Mouse (Mus musculus) liver, embryonic 14.5 days (tissue): ENCODE results near the gene Lep. TPM values are rescaled to one million over a fixed set of nuclear protein-coding genes. Genes with fewer than 3 reads are reported as not detected.

ENCODE experiments used
- ATAC-seq: fragments of 200-750 bp; cut with Nextera tagmentation; 2 replicates; pipeline ENCODE4 v1.8.0; 2017; ENCODE audit warnings: moderate number of reproducible peaks, mild to moderate bottlenecking, moderate library complexity; ENCODE audit not compliant: insufficient read depth
- DNase-seq, 3 experiments: peaks; one replicate each; pipeline ENCODE4 v3.0.0-alpha.2; 2012 to 2013; ENCODE audit warnings: low read depth in 3 of 3, low spot score in 3 of 3
- H3K27ac ChIP-seq: fragments of 300-500 bp; sonication (generic); 2 replicates; pipeline ENCODE4 v1.5.1; 2014; ENCODE audit warnings: moderate library complexity, mild to moderate bottlenecking, control low read depth, inconsistent platforms
- H3K27me3 ChIP-seq: fragments of 300-500 bp; sonication (generic); 2 replicates; pipeline ENCODE4 v1.6.1; 2014; ENCODE audit warnings: mild to moderate bottlenecking, low read length, moderate library complexity; ENCODE audit not compliant: control insufficient read depth, insufficient read depth
- H3K36me3 ChIP-seq: fragments of 300-500 bp; sonication (generic); replicated peaks from 2 replicates; pipeline ENCODE4 v1.6.1; 2014; ENCODE audit warnings: low read depth; ENCODE audit not compliant: control insufficient read depth, insufficient read depth
- H3K4me1 ChIP-seq, 2 experiments: fragments of 200-500 bp in 1 of 2; fragments of 300-500 bp in 1 of 2; sonication (generic) in 1 of 2; replicated peaks; 2 replicates each; pipeline ENCODE4 v1.6.1; 2012 to 2014; ENCODE audit warnings: antibody characterized with exemption in 1 of 2, inconsistent platforms in 1 of 2, low read length in 1 of 2; ENCODE audit not compliant: control insufficient read depth in 2 of 2, insufficient read depth in 2 of 2
- H3K4me2 ChIP-seq: fragments of 300-500 bp; sonication (generic); 2 replicates; pipeline ENCODE4 v1.6.1; 2014; ENCODE audit warnings: low read depth, mild to moderate bottlenecking, control low read depth, moderate library complexity
- H3K4me3 ChIP-seq, 2 experiments: fragments of 200-500 bp in 1 of 2; fragments of 300-500 bp in 1 of 2; sonication (generic) in 1 of 2; 2 replicates each; pipeline ENCODE4 v1.5.1; 2012 to 2014; ENCODE audit warnings: low read depth in 2 of 2, low read length in 2 of 2, mild to moderate bottlenecking in 2 of 2, control low read depth in 1 of 2, inconsistent platforms in 1 of 2, moderate library complexity in 1 of 2; ENCODE audit not compliant: insufficient read depth in 1 of 2
- H3K9ac ChIP-seq: fragments of 300-500 bp; sonication (generic); replicated peaks from 2 replicates; pipeline ENCODE4 v1.6.1; 2014; ENCODE audit warnings: mild to moderate bottlenecking, control low read depth, moderate library complexity
- H3K9me3 ChIP-seq: fragments of 300-500 bp; sonication (generic); 2 replicates; pipeline ENCODE4 v1.6.1; 2016; ENCODE audit warnings: low read length, mixed read lengths; ENCODE audit not compliant: control insufficient read depth
- CTCF ChIP-seq: IDR thresholded peaks from 2 replicates; pipeline ENCODE4 v1.5.1; 2016; ENCODE audit warnings: antibody characterized with exemption, low read depth, control low read depth
- EP300 ChIP-seq: IDR thresholded peaks from 2 replicates; pipeline ENCODE4 v1.6.1; 2016; ENCODE audit warnings: antibody characterized with exemption, low read depth
- WGBS: fragments of 180-500 bp; shearing (Covaris S2); extraction: QIAGEN DNeasy Blood & Tissue Kit; methylation state at CpG from one replicate; pipeline ENCODE4 v1.1.7; 2014; ENCODE audit not compliant: insufficient replicate concordance; 5-methylcytosine and 5-hydroxymethylcytosine counted together
- polyA plus RNA-seq, 2 experiments: library from polyadenylated mRNA; depleted of rRNA in 1 of 2; stranded (reverse) in 1 of 2; unstranded in 1 of 2; fragments of >200 nt; fragmentation: Nextera tagmentation in 1 of 2; extraction: Ambion mirVana in 1 of 2; gene quantifications; 2 replicates each; pipeline versions ENCODE4 v1.2.1 to v1.2.3; 2012 to 2014

The Lep gene
- polyA plus RNA-seq, 2 experiments, result not detected

DNA sequence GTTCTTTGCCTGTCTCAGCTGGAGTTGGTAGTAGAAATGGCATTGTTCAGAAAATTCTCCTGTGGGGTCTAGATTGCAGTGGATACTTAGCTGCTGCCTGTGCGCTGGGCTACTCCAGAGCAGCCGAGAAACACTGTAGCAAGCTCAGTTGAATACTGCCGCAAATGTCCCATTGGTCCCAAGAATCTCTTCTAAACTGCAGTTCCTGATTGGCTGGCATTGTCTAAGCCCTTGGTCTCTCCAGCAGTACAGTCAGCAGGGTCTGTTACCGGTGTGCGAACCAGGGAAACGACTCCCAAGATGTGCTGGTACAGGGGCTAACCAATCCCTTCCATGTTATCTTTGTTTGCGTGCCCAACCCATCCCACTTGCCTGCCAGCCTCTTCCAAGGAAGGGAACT lies 32.2 kb downstream of the Lep start:
- Histone ChIP-seq H3K4me1 (no peaks in the 10 kb centered on the region), H3K36me3 (no peaks in the 10 kb centered on the region), H3K4me2 (no peak overlapping the region), H3K27me3 (no peaks in the 10 kb centered on the region), H3K9me3 (no peaks in the 10 kb centered on the region), H3K9ac (no peak overlapping the region), H3K27ac (no peak overlapping the region), H3K4me3 (no peak overlapping the region)
- no peak for TF ChIP-seq CTCF
- TF ChIP-seq EP300, result no peak
- ATAC-seq, result no peak
- DNase-seq, result no peak
- WGBS, result 80% methylated on average over 7 of the region's 7 CpGs

DNA sequence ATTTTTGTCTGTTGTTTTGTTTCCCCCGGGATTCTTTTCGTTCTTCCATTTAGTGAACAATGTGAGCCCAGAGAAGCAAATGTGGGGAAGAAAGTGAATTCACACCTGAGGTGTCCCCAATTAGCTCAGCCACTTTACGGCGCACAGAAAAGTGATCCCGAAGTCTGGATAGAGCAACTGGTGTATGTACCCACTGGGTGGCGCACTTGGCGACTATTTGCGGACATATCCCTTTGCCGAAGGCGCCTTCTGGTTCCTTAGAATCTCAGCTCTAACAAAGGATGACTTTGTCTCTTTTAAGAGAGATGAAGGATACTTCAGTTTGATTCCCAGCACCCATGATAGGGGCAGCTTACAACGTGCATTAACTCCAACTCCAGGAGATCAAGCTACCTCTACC lies 32.9 kb downstream of the Lep start:
- WGBS, result 46% methylated on average over 11 of the region's 11 CpGs
- H3K4me1 ChIP-seq, result no peaks in the 10 kb centered on the region
- H3K9me3 ChIP-seq, result no peaks in the 10 kb centered on the region
- H3K27ac ChIP-seq, result no peak overlapping the region
- H3K27me3 ChIP-seq, result no peaks in the 10 kb centered on the region
- H3K9ac ChIP-seq, result no peak overlapping the region
- no peak overlapping the region for H3K4me3 ChIP-seq
- ATAC-seq (no peak), DNase-seq (no peak)
- TF ChIP-seq EP300 (no peak), CTCF (no peak)
- no peak overlapping the region for H3K4me2 ChIP-seq
- no peaks in the 10 kb centered on the region for H3K36me3 ChIP-seq

DNA sequence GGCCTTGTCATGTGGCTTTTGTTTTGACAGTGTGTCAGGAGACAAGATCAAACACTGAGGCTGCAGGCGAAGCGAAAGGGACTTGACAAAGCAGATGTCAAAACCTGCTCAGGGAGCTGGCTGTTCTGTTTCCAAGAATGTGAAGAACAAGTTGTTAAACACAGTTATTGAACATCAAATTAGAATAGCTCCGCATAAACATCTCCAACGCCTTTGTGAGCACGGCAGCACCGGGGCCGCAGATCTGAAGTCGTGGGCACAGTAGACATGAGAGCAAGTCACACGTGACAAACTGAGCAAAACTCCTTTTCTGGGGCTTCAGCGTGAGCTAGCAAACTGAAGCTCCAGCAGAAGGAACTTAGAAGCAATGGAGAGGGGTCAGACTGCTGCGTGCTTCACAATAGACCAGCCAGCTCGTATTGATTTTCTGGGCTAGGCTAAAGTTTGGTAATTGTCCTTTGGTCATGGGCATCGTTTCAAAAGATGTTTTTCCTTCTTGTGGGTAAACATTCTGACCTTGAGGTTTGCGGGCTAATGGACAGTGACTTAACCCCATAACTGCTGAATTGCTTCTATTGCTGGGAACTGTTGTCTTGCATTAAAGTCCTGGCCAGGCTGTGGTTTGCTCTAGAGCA lies 39.6 kb downstream of the Lep start:
- ATAC-seq (no peak), DNase-seq (no peak)
- H3K36me3 ChIP-seq, result no peaks in the 10 kb centered on the region
- no peak overlapping the region for H3K4me2 ChIP-seq
- H3K9ac ChIP-seq, result no peak overlapping the region
- no peaks in the 10 kb centered on the region; a peak in 1 of 4 replicates for H3K4me1 ChIP-seq
- no peaks in the 10 kb centered on the region for H3K9me3 ChIP-seq
- no peaks in the 10 kb centered on the region for H3K27me3 ChIP-seq
- H3K27ac ChIP-seq, result no peak overlapping the region
- no peak overlapping the region for H3K4me3 ChIP-seq
- no peak for TF ChIP-seq CTCF
- TF ChIP-seq EP300, result no peak
- 55% methylated on average over 14 of the region's 14 CpGs for WGBS

DNA sequence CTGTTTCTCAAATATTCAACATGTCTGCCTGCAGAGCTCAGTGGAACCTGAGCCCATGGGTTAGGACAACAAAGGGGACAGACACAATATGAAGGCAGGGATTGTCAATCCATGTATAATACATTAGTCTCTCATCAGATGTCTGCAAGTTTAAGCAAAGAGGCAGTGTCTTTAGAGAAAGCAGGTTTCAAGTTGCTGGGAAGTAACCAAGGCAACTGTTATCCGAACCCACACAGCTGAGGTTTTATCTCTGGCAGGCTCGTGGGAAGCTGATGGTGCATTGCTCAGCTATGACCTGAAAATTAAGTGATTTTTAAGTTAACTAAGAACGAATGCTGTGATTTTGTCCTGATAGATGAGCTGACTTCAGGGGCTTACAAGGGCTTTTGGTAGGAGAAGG lies 40.4 kb downstream of the Lep start:
- ATAC-seq (no peak), DNase-seq (no peak)
- TF ChIP-seq EP300 (no peak), CTCF (no peak)
- Histone ChIP-seq H3K4me2 (no peak overlapping the region), H3K27me3 (no peaks in the 10 kb centered on the region), H3K36me3 (no peaks in the 10 kb centered on the region), H3K4me3 (no peak overlapping the region), H3K9me3 (no peaks in the 10 kb centered on the region), H3K9ac (no peak overlapping the region), H3K27ac (no peak overlapping the region), H3K4me1 (no peaks in the 10 kb centered on the region; a peak in 1 of 4 replicates)
- 31% methylated on average over 3 of the region's 3 CpGs for WGBS

DNA sequence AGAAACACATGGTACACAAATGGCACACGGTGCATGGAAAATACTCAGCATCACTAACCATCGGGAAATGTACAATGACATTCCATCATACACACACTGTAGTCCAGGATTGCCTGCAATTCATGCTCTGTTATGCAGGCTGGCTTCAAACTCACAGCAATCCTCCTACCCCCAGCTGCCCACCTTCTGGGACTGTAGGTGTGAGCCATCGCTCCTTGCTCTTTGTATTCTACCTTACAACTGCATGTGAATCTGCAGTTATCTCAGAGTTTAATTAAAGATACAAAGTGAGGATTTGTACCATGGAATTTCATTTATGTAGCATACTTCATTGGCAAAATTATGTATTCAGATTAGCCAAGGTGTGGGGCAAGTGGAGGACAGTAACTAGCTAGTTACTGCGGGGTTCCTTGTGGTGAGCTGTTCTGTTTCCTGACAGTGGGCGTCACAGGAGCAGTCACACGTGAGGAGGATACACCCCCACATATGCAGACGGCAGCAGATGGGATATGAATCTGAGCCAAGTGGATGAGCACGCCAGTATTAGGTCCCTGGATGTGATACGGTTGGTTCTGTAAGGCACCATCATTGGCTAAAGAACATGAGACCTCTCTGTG lies 41.3 kb downstream of the Lep start:
- TF ChIP-seq EP300, result no peak
- no peak for TF ChIP-seq CTCF

More for the DNA sequence above, 41.3 kb downstream of the Lep start:
- 56% methylated on average over 9 of the region's 9 CpGs for WGBS
- DNase-seq (no peak), ATAC-seq (no peak)
- Histone ChIP-seq H3K27ac (no peak overlapping the region), H3K36me3 (no peaks in the 10 kb centered on the region), H3K27me3 (no peaks in the 10 kb centered on the region), H3K4me2 (no peak overlapping the region), H3K4me1 (no peaks in the 10 kb centered on the region; a peak in 1 of 4 replicates), H3K9me3 (no peaks in the 10 kb centered on the region), H3K4me3 (no peak overlapping the region), H3K9ac (no peak overlapping the region)
